Mouse (Mus musculus) heart, postnatal 0 days (tissue): ENCODE measurements around the gene Kcnj8. TPM values are rescaled to one million over a fixed set of nuclear protein-coding genes. Genes with fewer than 3 reads are reported as not detected.

Experiments used
- ATAC-seq: fragments of 200-750 bp; cut with Nextera tagmentation; 2 replicates; pipeline ENCODE4 v1.8.0; 2017; ENCODE audit warnings: low read depth, moderate number of reproducible peaks, moderate library complexity; ENCODE audit not compliant: insufficient read depth
- DNase-seq: peaks from one replicate; pipeline ENCODE4 v3.0.0-alpha.2; 2016; ENCODE audit warnings: low spot score
- H3K27ac ChIP-seq: fragments of 300-500 bp; sonication (generic); 2 replicates; pipeline ENCODE4 v1.5.1; 2014; ENCODE audit warnings: low read depth, mild to moderate bottlenecking
- H3K27me3 ChIP-seq: fragments of 300-500 bp; sonication (generic); 2 replicates; pipeline ENCODE4 v1.6.1; 2014; ENCODE audit warnings: low read length, mixed read lengths; ENCODE audit not compliant: control insufficient read depth, insufficient read depth
- H3K36me3 ChIP-seq: fragments of 300-500 bp; sonication (generic); replicated peaks from 2 replicates; pipeline ENCODE4 v1.6.1; 2014; ENCODE audit warnings: low read length, mixed read lengths; ENCODE audit not compliant: control insufficient read depth, insufficient read depth
- H3K4me1 ChIP-seq: fragments of 300-500 bp; sonication (generic); 2 replicates; pipeline ENCODE4 v1.6.1; 2014; ENCODE audit warnings: antibody characterized with exemption; ENCODE audit not compliant: control insufficient read depth, insufficient read depth
- H3K4me2 ChIP-seq: fragments of 300-500 bp; sonication (generic); 2 replicates; pipeline ENCODE4 v1.6.1; 2014; ENCODE audit warnings: low read depth, mild to moderate bottlenecking, low read length, moderate library complexity
- H3K4me3 ChIP-seq: fragments of 300-500 bp; sonication (generic); 2 replicates; pipeline ENCODE4 v1.5.1; 2014; ENCODE audit warnings: low read depth, low read length
- H3K9ac ChIP-seq: fragments of 300-500 bp; sonication (generic); replicated peaks from 2 replicates; pipeline ENCODE4 v1.6.1; 2014; ENCODE audit warnings: low read depth, low read length, mixed read lengths
- H3K9me3 ChIP-seq: fragments of 300-500 bp; sonication (generic); replicated peaks from 2 replicates; pipeline ENCODE4 v1.6.1; 2016; ENCODE audit warnings: low read length; ENCODE audit not compliant: control insufficient read depth
- CTCF ChIP-seq: IDR thresholded peaks from 2 replicates; pipeline ENCODE4 v1.5.1; 2016; ENCODE audit warnings: antibody characterized with exemption, control low read depth, low read depth
- EP300 ChIP-seq: IDR thresholded peaks from 2 replicates; pipeline ENCODE4 v1.6.1; 2016; ENCODE audit warnings: antibody characterized with exemption, low read depth
- WGBS: fragments of 180-500 bp; shearing (Covaris S2); extraction: QIAGEN DNeasy Blood & Tissue Kit; methylation state at CpG from one replicate; pipeline ENCODE4 v1.1.7; 2014; 5-methylcytosine and 5-hydroxymethylcytosine counted together
- polyA plus RNA-seq: library from polyadenylated mRNA; unstranded; fragments of >200 nt; fragmentation: Nextera tagmentation; extraction: Ambion mirVana; gene quantifications from 2 replicates; pipeline ENCODE4 v1.2.1, GENCODE M21; 2015
- total RNA-seq: library from RNA; depleted of rRNA; stranded (reverse); fragments of >200 nt; gene quantifications from 2 replicates; pipeline ENCODE4 v1.2.3, GENCODE M21; 2014; ENCODE audit warnings: low replicate concordance; rRNA removed

The Kcnj8 gene
- total RNA-seq: 14.8 and 40.4 TPM in 2 replicates
- polyA plus RNA-seq: 19.8 and 21.5 TPM in 2 replicates

GRCm38 (mm10) chr6:142571055-142571618, at the start of gene Kcnj8:
TSS of gene Kcnj8 (minus strand) at chr6:142571614.
- peaks cover 18% of the 10 kb centered on the region for H3K4me1 ChIP-seq

GRCm38 (mm10) chr6:142616659-142617058, 45.2 kb upstream of the Kcnj8 start:
- ATAC-seq: peak; percentile 39; the same call in 1 of the 2 replicates
- Histone ChIP-seq H3K36me3 (peaks cover 48% of the 10 kb centered on the region), H3K9me3 (no peaks in the 10 kb centered on the region), H3K4me2 (no peak overlapping the region), H3K27me3 (no peaks in the 10 kb centered on the region), H3K9ac (no peak overlapping the region), H3K4me1 (no peaks in the 10 kb centered on the region), H3K27ac (no peak overlapping the region), H3K4me3 (no peak overlapping the region)
- 19% methylated on average over 3 of the region's 3 CpGs for WGBS
- DNase-seq: peak; percentile 29
- TF ChIP-seq CTCF: no peak
- no peak for TF ChIP-seq EP300

More at GRCm38 (mm10) chr6:142571055-142571618, at the start of gene Kcnj8:
- Histone ChIP-seq H3K36me3 (0 out of 2 replicates have a peak, but pooled peaks cover under 1% of the 10 kb centered on the region), H3K9me3 (no peaks in the 10 kb centered on the region), H3K9ac (peak within 1 kb of the TSS; percentile 41), H3K4me3 (peak within 1 kb of the TSS; percentile 50), H3K4me2 (peak within 1 kb of the TSS; percentile 93), H3K27me3 (peaks cover 19% of the 10 kb centered on the region; the same call in 1 of the 2 replicates), H3K27ac (no peak within 1 kb of the TSS; the same call in 1 of the 2 replicates)
- DNase-seq: peak; percentile 70
- ATAC-seq: peak; percentile 74
- TF ChIP-seq EP300 (no peak), CTCF (0 out of 2 replicates have a peak, but pooled peaks have one; percentile 8)
- under 1% methylated on average over 31 of the region's 34 CpGs for WGBS

- no peaks in the 10 kb centered on the region for H3K27me3 ChIP-seq
- peaks cover 49% of the 10 kb centered on the region for H3K36me3 ChIP-seq
- no peak overlapping the region for H3K27ac ChIP-seq
- WGBS: 73% methylated on average over 10 of the region's 10 CpGs
- H3K4me2 ChIP-seq: no peak overlapping the region
- H3K9me3 ChIP-seq: no peaks in the 10 kb centered on the region
- no peaks in the 10 kb centered on the region for H3K4me1 ChIP-seq
- no peak overlapping the region for H3K9ac ChIP-seq
- H3K4me3 ChIP-seq: no peak overlapping the region
- no peak for DNase-seq
- no peak for TF ChIP-seq CTCF
- TF ChIP-seq EP300: no peak
- no peak for ATAC-seq
These were observed 42.9 kb upstream of the Kcnj8 start for GRCm38 (mm10) chr6:142614324-142614723.

GRCm38 (mm10) chr6:142612366-142612765, 41.0 kb upstream of the Kcnj8 start:
- Histone ChIP-seq H3K4me3 (no peak overlapping the region), H3K4me1 (0 out of 2 replicates have a peak, but pooled peaks cover 3% of the 10 kb centered on the region), H3K27ac (no peak overlapping the region), H3K36me3 (peaks cover 42% of the 10 kb centered on the region), H3K27me3 (no peaks in the 10 kb centered on the region), H3K9ac (no peak overlapping the region), H3K9me3 (no peaks in the 10 kb centered on the region), H3K4me2 (no peak overlapping the region)
- no peak for DNase-seq
- 70% methylated on average over 8 of the region's 8 CpGs for WGBS
- TF ChIP-seq CTCF: no peak
- no peak for TF ChIP-seq EP300
- ATAC-seq: no peak

GRCm38 (mm10) chr6:142609401-142610373, 38.3 kb upstream of the Kcnj8 start:
- H3K27ac ChIP-seq: no peak overlapping the region
- no peaks in the 10 kb centered on the region for H3K9me3 ChIP-seq
- no peak overlapping the region for H3K4me2 ChIP-seq
- TF ChIP-seq EP300 (no peak), CTCF (no peak)
- no peaks in the 10 kb centered on the region for H3K27me3 ChIP-seq
- WGBS: 61% methylated on average over 9 of the region's 9 CpGs
- no peak overlapping the region for H3K4me3 ChIP-seq
- peaks cover 10% of the 10 kb centered on the region; the same call in 1 of the 2 replicates for H3K4me1 ChIP-seq
- ATAC-seq (peak; percentile 18; the same call in 1 of the 2 replicates), DNase-seq (no peak)
- H3K9ac ChIP-seq: no peak overlapping the region
- peaks cover 45% of the 10 kb centered on the region for H3K36me3 ChIP-seq
